Mouse (Mus musculus) liver, embryonic 14.5 days (tissue): ENCODE data around the gene Hrg.

Experiments used
- CTCF ChIP-seq: IDR thresholded peaks from 2 replicates; pipeline ENCODE4 v1.5.1; 2016; ENCODE audit warnings: antibody characterized with exemption, low read depth, control low read depth
- EP300 ChIP-seq: IDR thresholded peaks from 2 replicates; pipeline ENCODE4 v1.6.1; 2016; ENCODE audit warnings: antibody characterized with exemption, low read depth

- no peak for TF ChIP-seq CTCF
- no peak for TF ChIP-seq EP300
These were observed 12.4 kb downstream of the Hrg start for GRCm38 (mm10) chr16:22963293-22963692.
